Mouse (Mus musculus) layer of hippocampus, adult 8-10 months (tissue): ENCODE measurements at regions not wholly inside any gene's neighbourhood (a gene's known extent, or its start where the extent isn't known, plus 50 kb on each side); places are given as distances from the start of the nearest gene placed in this dataset.

Experiments used
- DNase-seq, 2 experiments: peaks; one replicate each; pipeline ENCODE4 v3.0.0; 2022; ENCODE audit warnings: low spot score in 2 of 2

- no peak for DNase-seq
Measured at GRCm38 (mm10) chr6:78115079-78115478, 135.6 kb upstream of the Ctnna2 start.

GRCm38 (mm10) chr6:78082528-78082927 is 103.0 kb upstream of the Ctnna2 start:
- no peak for DNase-seq

GRCm38 (mm10) chr6:78078919-78079318 is 99.4 kb upstream of the Ctnna2 start:
- peak in 1 of 2 experiments; percentile 2 for DNase-seq

- no peak for DNase-seq
Measured at GRCm38 (mm10) chr6:78066323-78066722, 86.8 kb upstream of the Ctnna2 start.

- DNase-seq: no peak
Measured at GRCm38 (mm10) chr6:78065737-78066136, 86.2 kb upstream of the Ctnna2 start.
